Mouse (Mus musculus): ENCODE measurements around the gene Susd3. TPM values are rescaled to one million over a fixed set of nuclear protein-coding genes. Genes with fewer than 3 reads are reported as not detected.

The Susd3 gene
- polyA plus RNA-seq, 1 experiment from 2014 or later: 2.2 TPM

- peaks cover 24% of the 10 kb centered on the region for H3K4me1 ChIP-seq (replicated peaks; ENCODE audit: control insufficient read depth, insufficient read depth, low read length)
- no peak overlapping the region for H3K27ac ChIP-seq (ENCODE audit: low read length)
Observed at GRCm38 (mm10) chr13:49212711-49213500, 35.6 kb downstream of the Susd3 start.

GRCm38 (mm10) chr13:49209306-49209705 is 39.2 kb downstream of the Susd3 start:
- H3K36me3 ChIP-seq (ENCODE audit: control insufficient read depth, insufficient read depth, low read length): 0 out of 2 replicates have a peak, but pooled peaks cover 2% of the 10 kb centered on the region
- H3K4me1 ChIP-seq (replicated peaks; ENCODE audit: control insufficient read depth, insufficient read depth, low read length): peaks cover 15% of the 10 kb centered on the region; the same call in 1 of the 2 replicates
- H3K9me3 ChIP-seq (ENCODE audit: control insufficient read depth, low read length): no peaks in the 10 kb centered on the region
- no peak overlapping the region for H3K4me3 ChIP-seq (ENCODE audit: low read length)
- H3K4me2 ChIP-seq (ENCODE audit: low read depth, low read length): no peak overlapping the region
- no peaks in the 10 kb centered on the region for H3K27me3 ChIP-seq (ENCODE audit: control insufficient read depth, insufficient read depth, low read depth, low read length)
- no peak for ATAC-seq (ENCODE audit: low read depth)
- H3K27ac ChIP-seq (ENCODE audit: low read length): no peak overlapping the region
- WGBS: 50% methylated on average over 7 of the region's 7 CpGs
- H3K9ac ChIP-seq (ENCODE audit: low read length): no peak overlapping the region

More at GRCm38 (mm10) chr13:49212711-49213500, 35.6 kb downstream of the Susd3 start:
- no peaks in the 10 kb centered on the region for H3K9me3 ChIP-seq (ENCODE audit: control insufficient read depth, low read length)
- no peak overlapping the region for H3K9ac ChIP-seq (ENCODE audit: low read length)
- no peaks in the 10 kb centered on the region; the same call in 1 of the 2 replicates for H3K27me3 ChIP-seq (ENCODE audit: control insufficient read depth, insufficient read depth, low read depth, low read length)
- H3K4me3 ChIP-seq (ENCODE audit: low read length): no peak overlapping the region
- no peak for ATAC-seq (ENCODE audit: low read depth)
- H3K4me2 ChIP-seq (ENCODE audit: low read depth, low read length): no peak overlapping the region
- no peaks in the 10 kb centered on the region for H3K36me3 ChIP-seq (ENCODE audit: control insufficient read depth, insufficient read depth, low read length)
- 86% methylated on average over 4 of the region's 4 CpGs for WGBS

- Histone ChIP-seq H3K36me3 (ENCODE audit: control insufficient read depth, insufficient read depth, low read length) (0 out of 2 replicates have a peak, but pooled peaks cover 2% of the 10 kb centered on the region), H3K27ac (ENCODE audit: low read length) (no peak overlapping the region)
- ATAC-seq (ENCODE audit: low read depth): no peak
Observed at GRCm38 (mm10) chr13:49206341-49206740, 42.2 kb downstream of the Susd3 start.

GRCm38 (mm10) chr13:49205381-49205998 is 43.0 kb downstream of the Susd3 start:
- H3K4me1 ChIP-seq (replicated peaks; ENCODE audit: control insufficient read depth, insufficient read depth, low read length): peaks cover 8% of the 10 kb centered on the region; the same call in 1 of the 2 replicates
- WGBS: 24% methylated on average over 13 of the region's 13 CpGs
- H3K4me2 ChIP-seq (ENCODE audit: low read depth, low read length): no peak overlapping the region
- ATAC-seq (ENCODE audit: low read depth): peak; percentile 63
- H3K9ac ChIP-seq (ENCODE audit: low read length): no peak overlapping the region
- H3K9me3 ChIP-seq (ENCODE audit: control insufficient read depth, low read length): no peaks in the 10 kb centered on the region
- H3K36me3 ChIP-seq (ENCODE audit: control insufficient read depth, insufficient read depth, low read length): 0 out of 2 replicates have a peak, but pooled peaks cover 2% of the 10 kb centered on the region
- H3K27ac ChIP-seq (ENCODE audit: low read length): no peak overlapping the region
- H3K4me3 ChIP-seq (ENCODE audit: low read length): no peak overlapping the region
- H3K27me3 ChIP-seq (ENCODE audit: control insufficient read depth, insufficient read depth, low read depth, low read length): no peaks in the 10 kb centered on the region

More at GRCm38 (mm10) chr13:49206341-49206740, 42.2 kb downstream of the Susd3 start:
- WGBS: 100% methylated on average over 2 of the region's 2 CpGs
- H3K9ac ChIP-seq (ENCODE audit: low read length): no peak overlapping the region
- H3K27me3 ChIP-seq (ENCODE audit: control insufficient read depth, insufficient read depth, low read depth, low read length): no peaks in the 10 kb centered on the region
- no peaks in the 10 kb centered on the region for H3K9me3 ChIP-seq (ENCODE audit: control insufficient read depth, low read length)
- H3K4me1 ChIP-seq (replicated peaks; ENCODE audit: control insufficient read depth, insufficient read depth, low read length): peaks cover 8% of the 10 kb centered on the region; the same call in 1 of the 2 replicates
- no peak overlapping the region for H3K4me2 ChIP-seq (ENCODE audit: low read depth, low read length)
- H3K4me3 ChIP-seq (ENCODE audit: low read length): no peak overlapping the region

- Histone ChIP-seq H3K4me3 (ENCODE audit: low read length) (no peak overlapping the region), H3K4me1 (replicated peaks; ENCODE audit: control insufficient read depth, insufficient read depth, low read length) (peaks cover 8% of the 10 kb centered on the region; the same call in 1 of the 2 replicates), H3K27me3 (ENCODE audit: control insufficient read depth, insufficient read depth, low read depth, low read length) (no peaks in the 10 kb centered on the region), H3K4me2 (ENCODE audit: low read depth, low read length) (no peak overlapping the region), H3K9me3 (ENCODE audit: control insufficient read depth, low read length) (no peaks in the 10 kb centered on the region), H3K27ac (ENCODE audit: low read length) (no peak overlapping the region), H3K9ac (ENCODE audit: low read length) (no peak overlapping the region), H3K36me3 (ENCODE audit: control insufficient read depth, insufficient read depth, low read length) (0 out of 2 replicates have a peak, but pooled peaks cover 2% of the 10 kb centered on the region)
- ATAC-seq (ENCODE audit: low read depth): no peak
- WGBS: 87% methylated on average over 7 of the region's 7 CpGs
Observed at GRCm38 (mm10) chr13:49202556-49202955, 46.0 kb downstream of the Susd3 start.

GRCm38 (mm10) chr13:49200688-49201087 is 47.8 kb downstream of the Susd3 start:
- 79% methylated on average over 13 of the region's 13 CpGs for WGBS

GRCm38 (mm10) chr13:49199891-49200290 is 48.6 kb downstream of the Susd3 start:
- WGBS: 87% methylated on average over 7 of the region's 7 CpGs
- no peaks in the 10 kb centered on the region; the same call in 1 of the 2 replicates for H3K36me3 ChIP-seq (ENCODE audit: control insufficient read depth, insufficient read depth, low read length)
- no peaks in the 10 kb centered on the region for H3K9me3 ChIP-seq (ENCODE audit: control insufficient read depth, low read length)
- H3K4me2 ChIP-seq (ENCODE audit: low read depth, low read length): no peak overlapping the region
- H3K4me3 ChIP-seq (ENCODE audit: low read length): no peak overlapping the region
- no peak overlapping the region for H3K27ac ChIP-seq (ENCODE audit: low read length)
- no peak for ATAC-seq (ENCODE audit: low read depth)
- H3K4me1 ChIP-seq (replicated peaks; ENCODE audit: control insufficient read depth, insufficient read depth, low read length): no peaks in the 10 kb centered on the region
- no peak overlapping the region for H3K9ac ChIP-seq (ENCODE audit: low read length)
- H3K27me3 ChIP-seq (ENCODE audit: control insufficient read depth, insufficient read depth, low read depth, low read length): no peaks in the 10 kb centered on the region

More at GRCm38 (mm10) chr13:49200688-49201087, 47.8 kb downstream of the Susd3 start:
- H3K4me2 ChIP-seq (ENCODE audit: low read depth, low read length): no peak overlapping the region
- peaks cover 4% of the 10 kb centered on the region; the same call in 1 of the 2 replicates for H3K4me1 ChIP-seq (replicated peaks; ENCODE audit: control insufficient read depth, insufficient read depth, low read length)
- no peak overlapping the region for H3K4me3 ChIP-seq (ENCODE audit: low read length)
- ATAC-seq (ENCODE audit: low read depth): no peak
- H3K27ac ChIP-seq (ENCODE audit: low read length): no peak overlapping the region
- H3K27me3 ChIP-seq (ENCODE audit: control insufficient read depth, insufficient read depth, low read depth, low read length): no peaks in the 10 kb centered on the region
- no peaks in the 10 kb centered on the region for H3K9me3 ChIP-seq (ENCODE audit: control insufficient read depth, low read length)
- no peak overlapping the region for H3K9ac ChIP-seq (ENCODE audit: low read length)
- no peaks in the 10 kb centered on the region; the same call in 1 of the 2 replicates for H3K36me3 ChIP-seq (ENCODE audit: control insufficient read depth, insufficient read depth, low read length)

- H3K27me3 ChIP-seq (ENCODE audit: control insufficient read depth, insufficient read depth, low read depth, low read length): no peaks in the 10 kb centered on the region
- no peak overlapping the region for H3K27ac ChIP-seq (ENCODE audit: low read length)
- no peaks in the 10 kb centered on the region for H3K4me1 ChIP-seq (replicated peaks; ENCODE audit: control insufficient read depth, insufficient read depth, low read length)
- 89% methylated on average over 9 of the region's 9 CpGs for WGBS
- H3K4me3 ChIP-seq (ENCODE audit: low read length): no peak overlapping the region
- no peak overlapping the region for H3K4me2 ChIP-seq (ENCODE audit: low read depth, low read length)
- no peaks in the 10 kb centered on the region for H3K9me3 ChIP-seq (ENCODE audit: control insufficient read depth, low read length)
- no peak overlapping the region for H3K9ac ChIP-seq (ENCODE audit: low read length)
- H3K36me3 ChIP-seq (ENCODE audit: control insufficient read depth, insufficient read depth, low read length): no peaks in the 10 kb centered on the region; the same call in 1 of the 2 replicates
- ATAC-seq (ENCODE audit: low read depth): no peak
Observed at GRCm38 (mm10) chr13:49198734-49199133, 49.8 kb downstream of the Susd3 start.

- WGBS: 76% methylated on average over 6 of the region's 6 CpGs
- ATAC-seq (ENCODE audit: low read depth): no peak
- Histone ChIP-seq H3K4me3 (ENCODE audit: low read length) (no peak overlapping the region), H3K9ac (ENCODE audit: low read length) (no peak overlapping the region), H3K27ac (ENCODE audit: low read length) (no peak overlapping the region), H3K27me3 (ENCODE audit: control insufficient read depth, insufficient read depth, low read depth, low read length) (no peaks in the 10 kb centered on the region), H3K9me3 (ENCODE audit: control insufficient read depth, low read length) (no peaks in the 10 kb centered on the region), H3K36me3 (ENCODE audit: control insufficient read depth, insufficient read depth, low read length) (no peaks in the 10 kb centered on the region; the same call in 1 of the 2 replicates), H3K4me2 (ENCODE audit: low read depth, low read length) (no peak overlapping the region), H3K4me1 (replicated peaks; ENCODE audit: control insufficient read depth, insufficient read depth, low read length) (no peaks in the 10 kb centered on the region)
Observed at GRCm38 (mm10) chr13:49196766-49197165, 51.7 kb downstream of the Susd3 start.
